16 mouse cellular contexts compared by ENCODE assay signal in genomic region chr4:151366941-151367545, GRCm38 (mm10).
DNase-seq lines count a peak whose midpoint lies in the region; ATAC-seq and TF ChIP-seq lines count a peak whose summit lies in the region.
"Had no signal": no experiment of that assay in that cellular context is flagged by ENCODE, and none has a peak within 500 bp of the region (broad histone marks: within the 10 kb centered on the region; RNA-seq: fewer than 3 reads in every experiment).

No protein-coding gene starts in this region.

- peak; percentile 76 for DNase-seq in lung, embryonic 14.5 days
- DNase-seq in lung, postnatal 14 days, result no peak
- DNase-seq in Muller cell, postnatal 12 days (ENCODE audit: inconsistent ontology term), result peak; percentile 21
- peak; percentile 50 for DNase-seq in embryo, embryonic 10.5 days (ENCODE audit: low spot score)
- DNase-seq in limb, embryonic 14.5 days (ENCODE audit: low spot score), result peak; percentile 41
- DNase-seq in heart, adult 8-10 months (ENCODE audit: low spot score), result no peak
- no peak for DNase-seq in right cerebral cortex, postnatal 4 days
- DNase-seq: adrenal gland, postnatal 10 days; cerebellum, postnatal 14 days; layer of hippocampus, adult 9-11 months; left cerebral cortex, postnatal 4 days; thymus, adult 18-20 months had no signal

- no peak overlapping the region for H3K9ac ChIP-seq in lung, embryonic 14.5 days
- no peak overlapping the region for H3K9ac ChIP-seq in limb, embryonic 14.5 days (ENCODE audit: low read depth, low read length, severe bottlenecking)
- H3K9ac ChIP-seq: forebrain, embryonic 13.5 days had no signal

- H3K4me3 ChIP-seq in lung, embryonic 14.5 days (ENCODE audit: low read depth, low read length), result no peak overlapping the region
- H3K4me3 ChIP-seq in limb, embryonic 14.5 days (replicated peaks; ENCODE audit: low read length), result no peak overlapping the region
- H3K4me3 ChIP-seq: forebrain, embryonic 13.5 days; myocyte had no signal

- TF ChIP-seq POLR2A in limb, embryonic 14.5 days (IDR thresholded peaks at IDR 0.05; ENCODE audit: borderline replicate concordance, extremely low read depth, insufficient read depth, insufficient read length), result no peak

- ATAC-seq in lung, embryonic 14.5 days (ENCODE audit: insufficient read depth), result peak; percentile 79
- ATAC-seq in limb, embryonic 14.5 days (ENCODE audit: low FRiP score, low read depth), result no peak
- ATAC-seq: forebrain, embryonic 13.5 days had no signal

- 0 out of 2 replicates have a peak, but pooled peaks cover 3% of the 10 kb centered on the region for H3K27me3 ChIP-seq in lung, embryonic 14.5 days (ENCODE audit: insufficient read depth, low read length)
- 0 out of 2 replicates have a peak, but pooled peaks cover 5% of the 10 kb centered on the region for H3K27me3 ChIP-seq in limb, embryonic 14.5 days (ENCODE audit: control insufficient read depth, insufficient read depth, low read length)
- H3K27me3 ChIP-seq: forebrain, embryonic 13.5 days had no signal

- H3K9me3 ChIP-seq in lung, embryonic 14.5 days (ENCODE audit: low read depth, low read length), result no peaks in the 10 kb centered on the region
- H3K9me3 ChIP-seq in limb, embryonic 14.5 days (ENCODE audit: control insufficient read depth, low read length), result no peaks in the 10 kb centered on the region
- H3K9me3 ChIP-seq: forebrain, embryonic 13.5 days had no signal

- no peak for TF ChIP-seq CTCF in lung, embryonic 14.5 days (IDR thresholded peaks at IDR 0.05; ENCODE audit: low read depth)

- 23% methylated on average over 14 of the region's 14 CpGs for WGBS in lung, embryonic 14.5 days
- 11% methylated on average over 14 of the region's 14 CpGs for WGBS in limb, embryonic 14.5 days

- no peaks in the 10 kb centered on the region for H3K4me1 ChIP-seq in lung, embryonic 14.5 days (ENCODE audit: insufficient read depth)
- H3K4me1 ChIP-seq in limb, embryonic 14.5 days (ENCODE audit: control insufficient read depth, insufficient read depth, low read length), result peaks cover 10% of the 10 kb centered on the region; the same call in 1 of the 2 replicates

- H3K27ac ChIP-seq in lung, embryonic 14.5 days (ENCODE audit: low read depth), result no peak overlapping the region
- H3K27ac ChIP-seq in limb, embryonic 14.5 days (replicated peaks; ENCODE audit: low read depth, low read length), result no peak overlapping the region
- H3K27ac ChIP-seq: forebrain, embryonic 13.5 days; macrophage had no signal

- no peaks in the 10 kb centered on the region for H3K36me3 ChIP-seq in lung, embryonic 14.5 days (ENCODE audit: insufficient read depth)
- no peaks in the 10 kb centered on the region for H3K36me3 ChIP-seq in limb, embryonic 14.5 days (ENCODE audit: control insufficient read depth, insufficient read depth, low read length)

- H3K4me2 ChIP-seq in lung, embryonic 14.5 days, result no peak overlapping the region
- H3K4me2 ChIP-seq in limb, embryonic 14.5 days (replicated peaks; ENCODE audit: low read depth, low read length, severe bottlenecking), result 0 out of 2 replicates have a peak overlapping the region, but pooled peaks have one; percentile 15
- H3K4me2 ChIP-seq: forebrain, embryonic 13.5 days; heart, embryonic 11.5 days had no signal

Comparison
In these comparisons a context has a peak if more than half of its experiments do, and no peak if none do; other contexts are left out.
1. DNase-seq: peak in lung, embryonic 14.5 days (single experiment), Muller cell, postnatal 12 days (single experiment), embryo, embryonic 10.5 days (single experiment) and limb, embryonic 14.5 days (single experiment); none in lung, postnatal 14 days (single experiment), heart, adult 8-10 months (single experiment) and right cerebral cortex, postnatal 4 days (single experiment).